Mouse (Mus musculus) myocyte (in vitro differentiated cells): ENCODE data around the gene Gm11060.

Experiments
- CEBPB ChIP-seq: IDR thresholded peaks from 2 replicates; pipeline ENCODE4 v1.6.1; 2011; ENCODE audit warnings: mild to moderate bottlenecking, moderate library complexity; ENCODE audit not compliant: poor library complexity, insufficient read depth, severe bottlenecking
- POLR2A ChIP-seq: IDR thresholded peaks from one replicate; pipeline ENCODE4 v1.6.1; 2011; ENCODE audit warnings: low read depth, mild to moderate bottlenecking, control low read depth, moderate library complexity; ENCODE audit not compliant: insufficient read length
- USF1 ChIP-seq: IDR thresholded peaks from one replicate; pipeline ENCODE4 v1.6.1; 2011; ENCODE audit warnings: low read depth, mild to moderate bottlenecking, control low read depth, moderate library complexity

DNA sequence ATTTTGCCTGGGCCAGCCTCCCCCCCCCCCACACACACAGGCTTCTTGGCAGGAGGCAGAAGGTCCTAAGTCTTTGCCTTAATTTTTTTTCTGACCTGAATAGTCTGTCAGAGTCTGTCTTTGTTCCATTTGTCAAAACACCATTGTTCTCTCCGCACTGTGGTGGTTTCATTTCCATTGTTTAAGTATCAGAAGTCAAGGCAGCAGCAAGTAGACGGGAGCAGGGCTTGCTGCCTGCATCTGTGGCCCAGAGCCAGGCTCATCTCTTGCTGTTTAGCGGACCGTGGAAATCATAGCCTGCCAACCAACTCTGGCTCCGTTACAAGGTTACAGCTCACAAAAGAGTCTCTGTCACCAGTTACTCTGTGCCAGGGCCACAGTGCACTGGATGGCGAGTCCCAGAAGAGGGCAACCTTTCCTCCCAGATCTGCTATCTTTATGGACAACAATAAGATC, 16.9 kb downstream of the Gm11060 start:
- TF ChIP-seq POLR2A = no peak
- TF ChIP-seq CEBPB = no peak
- TF ChIP-seq USF1 = no peak
